Mouse (Mus musculus) liver, embryonic 14.5 days (tissue): ENCODE measurements at regions not wholly inside any gene's neighbourhood (a gene's known extent, or its start where the extent isn't known, plus 50 kb on each side); places are given as distances from the start of the nearest gene placed in this dataset.
A peak's percentile ranks its signal among the peaks of the same experiment; 100 is the strongest.

ENCODE experiments used
- ATAC-seq: fragments of 200-750 bp; cut with Nextera tagmentation; 2 replicates; pipeline ENCODE4 v1.8.0; 2017; ENCODE audit warnings: moderate number of reproducible peaks, mild to moderate bottlenecking, moderate library complexity; ENCODE audit not compliant: insufficient read depth
- DNase-seq, 3 experiments: peaks; one replicate each; pipeline ENCODE4 v3.0.0-alpha.2; 2012 to 2013; ENCODE audit warnings: low read depth in 3 of 3, low spot score in 3 of 3
- H3K27ac ChIP-seq: fragments of 300-500 bp; sonication (generic); 2 replicates; pipeline ENCODE4 v1.5.1; 2014; ENCODE audit warnings: moderate library complexity, mild to moderate bottlenecking, control low read depth, inconsistent platforms
- H3K27me3 ChIP-seq: fragments of 300-500 bp; sonication (generic); 2 replicates; pipeline ENCODE4 v1.6.1; 2014; ENCODE audit warnings: mild to moderate bottlenecking, low read length, moderate library complexity; ENCODE audit not compliant: control insufficient read depth, insufficient read depth
- H3K36me3 ChIP-seq: fragments of 300-500 bp; sonication (generic); replicated peaks from 2 replicates; pipeline ENCODE4 v1.6.1; 2014; ENCODE audit warnings: low read depth; ENCODE audit not compliant: control insufficient read depth, insufficient read depth
- H3K4me1 ChIP-seq, 2 experiments: fragments of 200-500 bp in 1 of 2; fragments of 300-500 bp in 1 of 2; sonication (generic) in 1 of 2; replicated peaks; 2 replicates each; pipeline ENCODE4 v1.6.1; 2012 to 2014; ENCODE audit warnings: antibody characterized with exemption in 1 of 2, inconsistent platforms in 1 of 2, low read length in 1 of 2; ENCODE audit not compliant: control insufficient read depth in 2 of 2, insufficient read depth in 2 of 2
- H3K4me2 ChIP-seq: fragments of 300-500 bp; sonication (generic); 2 replicates; pipeline ENCODE4 v1.6.1; 2014; ENCODE audit warnings: low read depth, mild to moderate bottlenecking, control low read depth, moderate library complexity
- H3K4me3 ChIP-seq, 2 experiments: fragments of 200-500 bp in 1 of 2; fragments of 300-500 bp in 1 of 2; sonication (generic) in 1 of 2; 2 replicates each; pipeline ENCODE4 v1.5.1; 2012 to 2014; ENCODE audit warnings: low read depth in 2 of 2, low read length in 2 of 2, mild to moderate bottlenecking in 2 of 2, control low read depth in 1 of 2, inconsistent platforms in 1 of 2, moderate library complexity in 1 of 2; ENCODE audit not compliant: insufficient read depth in 1 of 2
- H3K9ac ChIP-seq: fragments of 300-500 bp; sonication (generic); replicated peaks from 2 replicates; pipeline ENCODE4 v1.6.1; 2014; ENCODE audit warnings: mild to moderate bottlenecking, control low read depth, moderate library complexity
- H3K9me3 ChIP-seq: fragments of 300-500 bp; sonication (generic); 2 replicates; pipeline ENCODE4 v1.6.1; 2016; ENCODE audit warnings: low read length, mixed read lengths; ENCODE audit not compliant: control insufficient read depth
- CTCF ChIP-seq: IDR thresholded peaks from 2 replicates; pipeline ENCODE4 v1.5.1; 2016; ENCODE audit warnings: antibody characterized with exemption, low read depth, control low read depth
- EP300 ChIP-seq: IDR thresholded peaks from 2 replicates; pipeline ENCODE4 v1.6.1; 2016; ENCODE audit warnings: antibody characterized with exemption, low read depth
- WGBS: fragments of 180-500 bp; shearing (Covaris S2); extraction: QIAGEN DNeasy Blood & Tissue Kit; methylation state at CpG from one replicate; pipeline ENCODE4 v1.1.7; 2014; ENCODE audit not compliant: insufficient replicate concordance; 5-methylcytosine and 5-hydroxymethylcytosine counted together

- Histone ChIP-seq H3K4me3 (no peak overlapping the region), H3K36me3 (no peaks in the 10 kb centered on the region), H3K4me1 (no peaks in the 10 kb centered on the region), H3K9ac (no peak overlapping the region), H3K4me2 (no peak overlapping the region), H3K27me3 (no peaks in the 10 kb centered on the region), H3K9me3 (no peaks in the 10 kb centered on the region), H3K27ac (no peak overlapping the region)
- ATAC-seq (no peak), DNase-seq (peak in 2 of 3 experiments; percentile 1)
- 14% methylated on average over 4 of the region's 4 CpGs for WGBS
- TF ChIP-seq EP300 (no peak), CTCF (peak; percentile 78)
Observed at GRCm38 (mm10) chr19:15649368-15649767, 297.8 kb downstream of the Psat1 start.

- no peak overlapping the region for H3K4me2 ChIP-seq
- 68% methylated on average over 5 of the region's 5 CpGs for WGBS
- H3K36me3 ChIP-seq: no peaks in the 10 kb centered on the region
- TF ChIP-seq CTCF: no peak
- no peak for TF ChIP-seq EP300
- no peak overlapping the region for H3K9ac ChIP-seq
- ATAC-seq (no peak), DNase-seq (no peak)
- no peaks in the 10 kb centered on the region for H3K9me3 ChIP-seq
- no peaks in the 10 kb centered on the region for H3K27me3 ChIP-seq
- no peak overlapping the region for H3K27ac ChIP-seq
- H3K4me3 ChIP-seq: no peak overlapping the region
- H3K4me1 ChIP-seq: no peaks in the 10 kb centered on the region
Observed at GRCm38 (mm10) chr19:15647313-15647712, 299.8 kb downstream of the Psat1 start.

GRCm38 (mm10) chr19:15644786-15645185, 302.4 kb downstream of the Psat1 start:
- WGBS: 67% methylated on average over 4 of the region's 4 CpGs

GRCm38 (mm10) chr19:15617233-15617915, 329.8 kb downstream of the Psat1 start:
- H3K27ac ChIP-seq: no peak overlapping the region
- H3K4me1 ChIP-seq: no peaks in the 10 kb centered on the region
- no peaks in the 10 kb centered on the region for H3K9me3 ChIP-seq
- 14% methylated on average over 6 of the region's 6 CpGs for WGBS
- DNase-seq: no peak
- no peaks in the 10 kb centered on the region for H3K36me3 ChIP-seq
- H3K4me2 ChIP-seq: no peak overlapping the region
- H3K9ac ChIP-seq: no peak overlapping the region
- no peaks in the 10 kb centered on the region for H3K27me3 ChIP-seq
- no peak for ATAC-seq
- H3K4me3 ChIP-seq: no peak overlapping the region
- peak; percentile 78 for TF ChIP-seq CTCF
- no peak for TF ChIP-seq EP300

More at GRCm38 (mm10) chr19:15644786-15645185, 302.4 kb downstream of the Psat1 start:
- H3K9ac ChIP-seq: no peak overlapping the region
- no peak for ATAC-seq
- H3K36me3 ChIP-seq: no peaks in the 10 kb centered on the region
- TF ChIP-seq CTCF: no peak
- TF ChIP-seq EP300: no peak
- H3K4me2 ChIP-seq: no peak overlapping the region
- no peaks in the 10 kb centered on the region for H3K9me3 ChIP-seq
- H3K4me1 ChIP-seq: no peaks in the 10 kb centered on the region
- H3K4me3 ChIP-seq: no peak overlapping the region
- no peaks in the 10 kb centered on the region for H3K27me3 ChIP-seq
- no peak overlapping the region for H3K27ac ChIP-seq
- no peak for DNase-seq

GRCm38 (mm10) chr19:15614648-15615561, 332.2 kb downstream of the Psat1 start:
- 56% methylated on average over 19 of the region's 19 CpGs for WGBS
- Histone ChIP-seq H3K9ac (no peak overlapping the region), H3K4me3 (no peak overlapping the region), H3K27ac (no peak overlapping the region), H3K9me3 (no peaks in the 10 kb centered on the region), H3K4me2 (no peak overlapping the region), H3K36me3 (no peaks in the 10 kb centered on the region), H3K4me1 (no peaks in the 10 kb centered on the region), H3K27me3 (no peaks in the 10 kb centered on the region)
- DNase-seq: no peak
- TF ChIP-seq CTCF (no peak), EP300 (no peak)
- no peak for ATAC-seq
